Mouse (Mus musculus) kidney, postnatal 0 days (tissue): ENCODE data around the gene Gm10142. TPM values are rescaled to one million over a fixed set of nuclear protein-coding genes. Genes with fewer than 3 reads are reported as not detected.
"Not testable (repeated sequence)": the region's sequence is repeated elsewhere in the genome, so short reads cannot be mapped to it uniquely, and the experiment has no call there.

ENCODE experiments used
- ATAC-seq: fragments of 200-750 bp; cut with Nextera tagmentation; replicated peaks from 2 replicates; pipeline ENCODE4 v1.8.0; 2017; ENCODE audit warnings: low read depth, moderate number of reproducible peaks, moderate TSS enrichment, moderate library complexity; ENCODE audit not compliant: low FRiP score
- DNase-seq: peaks from one replicate; pipeline ENCODE4 v3.0.0-alpha.2; 2016; ENCODE audit warnings: low spot score
- H3K27ac ChIP-seq: fragments of 300-500 bp; sonication (generic); 2 replicates; pipeline ENCODE4 v1.5.1; 2014; ENCODE audit warnings: mild to moderate bottlenecking
- H3K27me3 ChIP-seq: fragments of 300-500 bp; sonication (generic); 2 replicates; pipeline ENCODE4 v1.6.1; 2014; ENCODE audit warnings: low read length, mixed read lengths; ENCODE audit not compliant: insufficient read depth
- H3K36me3 ChIP-seq: fragments of 300-500 bp; sonication (generic); 2 replicates; pipeline ENCODE4 v1.6.1; 2014; ENCODE audit warnings: low read length, mixed read lengths; ENCODE audit not compliant: insufficient read depth
- H3K4me1 ChIP-seq: fragments of 300-500 bp; sonication (generic); replicated peaks from 2 replicates; pipeline ENCODE4 v1.6.1; 2014; ENCODE audit warnings: antibody characterized with exemption, low read length, mixed read lengths; ENCODE audit not compliant: insufficient read depth
- H3K4me2 ChIP-seq: fragments of 300-500 bp; sonication (generic); 2 replicates; pipeline ENCODE4 v1.6.1; 2014; ENCODE audit warnings: mild to moderate bottlenecking, low read length, moderate library complexity, mixed read lengths
- H3K4me3 ChIP-seq: fragments of 300-500 bp; sonication (generic); replicated peaks from 2 replicates; pipeline ENCODE4 v1.5.1; 2014; ENCODE audit warnings: low read depth, low read length
- H3K9ac ChIP-seq: fragments of 300-500 bp; sonication (generic); 2 replicates; pipeline ENCODE4 v1.6.1; 2014; ENCODE audit warnings: low read depth, low read length
- H3K9me3 ChIP-seq: fragments of 300-500 bp; sonication (generic); replicated peaks from 2 replicates; pipeline ENCODE4 v1.6.1; 2016; ENCODE audit warnings: low read length, inconsistent platforms, mixed read lengths
- CTCF ChIP-seq: IDR thresholded peaks from 2 replicates; pipeline ENCODE4 v1.5.1; 2016; ENCODE audit warnings: antibody characterized with exemption, low read depth, mild to moderate bottlenecking, moderate library complexity
- WGBS: fragments of 180-500 bp; shearing (Covaris S2); extraction: QIAGEN DNeasy Blood & Tissue Kit; methylation state at CpG from one replicate; pipeline ENCODE4 v1.1.7; 2014; 5-methylcytosine and 5-hydroxymethylcytosine counted together
- polyA plus RNA-seq: library from polyadenylated mRNA; unstranded; fragments of >200 nt; fragmentation: Nextera tagmentation; extraction: Ambion mirVana; gene quantifications from 2 replicates; pipeline ENCODE4 v1.2.1, GENCODE M21; 2015

The Gm10142 gene
- polyA plus RNA-seq, 1 experiment from 2014 or later: not detected

GRCm38 (mm10) chr10:77706326-77706725 is 9.3 kb upstream of the Gm10142 start, which contains the start of gene Gm10272:
Gm10272 (plus strand) TSS chr10:77706626.
- H3K9ac ChIP-seq: no peak within 1 kb of the TSS
- no peak for TF ChIP-seq CTCF
- H3K9me3 ChIP-seq: no peaks in the 10 kb centered on the region
- H3K4me3 ChIP-seq: no peak within 1 kb of the TSS
- H3K4me1 ChIP-seq: no peaks in the 10 kb centered on the region
- no peak within 1 kb of the TSS for H3K4me2 ChIP-seq
- DNase-seq (no peak), ATAC-seq (no peak)
- no peak within 1 kb of the TSS for H3K27ac ChIP-seq
- H3K36me3 ChIP-seq: no peaks in the 10 kb centered on the region
- H3K27me3 ChIP-seq: no peaks in the 10 kb centered on the region
- WGBS: 87% methylated on average over 1 of the region's 1 CpGs

DNA sequence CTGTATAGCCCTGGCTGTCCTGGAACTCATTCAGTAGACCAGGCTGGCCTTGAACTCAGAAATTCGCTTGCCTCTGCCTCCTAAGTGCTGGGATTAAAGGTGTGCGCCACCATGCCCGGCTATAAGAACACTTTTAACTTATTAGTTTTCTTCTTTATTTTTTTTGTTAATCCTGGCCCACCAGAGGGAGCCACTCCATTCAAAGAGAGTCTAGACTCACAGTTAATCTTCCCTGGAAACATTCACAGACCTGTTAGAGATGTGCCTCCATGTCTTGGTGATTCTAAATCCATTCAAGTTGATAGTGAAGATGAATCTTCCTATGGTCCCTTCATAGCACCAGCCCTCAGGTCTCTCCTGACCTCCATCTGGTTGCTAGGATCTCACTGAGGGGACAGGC is 5.8 kb upstream of the Gm10142 start:
- no peaks in the 10 kb centered on the region for H3K36me3 ChIP-seq
- WGBS: 75% methylated on average over 3 of the region's 3 CpGs

DNA sequence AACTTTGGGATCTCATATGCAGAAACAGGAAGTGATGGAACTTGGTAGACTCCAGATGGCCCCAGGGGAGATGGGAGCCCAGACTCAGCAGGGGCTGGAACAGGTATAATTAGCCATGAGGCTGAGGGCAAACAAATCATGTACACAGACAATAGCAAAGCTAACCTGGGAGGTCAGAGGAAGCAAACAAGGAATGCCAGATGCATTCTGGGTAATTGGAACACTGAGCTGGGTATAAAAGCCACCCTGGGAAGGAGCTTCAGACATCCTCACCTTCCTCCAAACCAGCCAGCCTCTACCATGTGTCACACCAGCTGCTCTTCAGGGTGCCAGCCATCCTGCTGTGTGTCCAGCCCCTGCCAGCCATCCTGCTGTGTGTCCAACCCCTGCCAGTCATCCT is 4.5 kb upstream of the Gm10142 start, which contains the start of gene Gm10024:
Gene Gm10024, plus strand, starts transcription at position 301 of the 400 bp plus-strand sequence.
- not testable (repeated sequence) for H3K4me1 ChIP-seq, ATAC-seq, H3K4me2 ChIP-seq, DNase-seq, H3K9me3 ChIP-seq, H3K4me3 ChIP-seq, H3K36me3 ChIP-seq, H3K9ac ChIP-seq, H3K27me3 ChIP-seq, H3K27ac ChIP-seq

More for the DNA sequence above, 5.8 kb upstream of the Gm10142 start:
- Histone ChIP-seq H3K4me2 (no peak overlapping the region), H3K9me3 (no peaks in the 10 kb centered on the region), H3K9ac (no peak overlapping the region), H3K27ac (no peak overlapping the region), H3K4me1 (no peaks in the 10 kb centered on the region), H3K27me3 (no peaks in the 10 kb centered on the region), H3K4me3 (no peak overlapping the region)
- peak; percentile 36; the same call in 1 of the 2 replicates for TF ChIP-seq CTCF
- ATAC-seq (no peak), DNase-seq (no peak)

DNA sequence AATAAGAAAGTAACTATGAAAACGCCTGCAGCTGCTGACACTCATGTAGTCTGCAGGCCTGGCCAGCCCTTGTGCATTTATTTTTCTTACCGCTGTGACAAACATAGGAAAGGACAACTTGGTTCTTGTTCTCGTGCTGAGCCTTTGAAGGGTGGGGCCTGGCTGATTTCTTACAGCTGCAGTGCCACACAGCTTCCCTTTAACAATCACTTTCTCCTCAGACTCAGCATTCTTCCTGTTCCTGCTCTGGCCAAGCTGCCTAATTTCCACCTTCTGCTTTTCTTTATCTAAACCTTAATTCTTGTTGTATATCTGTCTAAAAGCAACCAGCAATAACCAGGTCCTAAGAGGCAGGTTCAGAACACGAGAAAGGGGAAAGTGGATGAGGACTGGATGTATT is 1.9 kb upstream of the Gm10142 start:
- 51% methylated on average over 4 of the region's 4 CpGs for whole genome bisulfite sequencing

DNA sequence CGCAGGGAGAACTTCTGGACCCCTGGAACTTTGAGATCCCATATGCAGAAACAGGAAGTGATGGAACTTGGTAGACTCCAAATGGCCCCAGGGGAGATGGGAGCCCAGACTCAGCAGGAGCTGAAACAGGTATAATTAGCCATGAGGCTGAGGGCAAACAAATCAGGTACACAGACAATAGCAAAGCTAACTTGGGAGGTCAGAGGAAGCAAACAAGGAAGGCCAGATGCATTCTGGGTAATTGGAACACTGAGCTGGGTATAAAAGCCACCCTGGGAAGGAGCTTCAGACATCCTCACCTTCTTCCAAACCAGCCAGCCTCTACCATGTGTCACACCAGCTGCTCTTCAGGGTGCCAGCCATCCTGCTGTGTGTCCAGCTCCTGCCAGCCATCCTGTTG is 4.7 kb downstream of the Gm10142 start, which contains the start of gene Krtap12-1:
Gene Krtap12-1, plus strand, starts transcription at position 301 of the 400 bp plus-strand sequence.
- H3K9me3 ChIP-seq, H3K4me1 ChIP-seq, H3K36me3 ChIP-seq, DNase-seq, H3K27me3 ChIP-seq, H3K4me3 ChIP-seq, H3K27ac ChIP-seq, ATAC-seq, H3K4me2 ChIP-seq, H3K9ac ChIP-seq: not testable (repeated sequence)
- 92% methylated on average over 1 of the region's 1 CpGs for WGBS

More for the DNA sequence above, 1.9 kb upstream of the Gm10142 start:
- no peak for TF ChIP-seq CTCF
- ATAC-seq: no peak
- no peaks in the 10 kb centered on the region for H3K27me3 ChIP-seq
- H3K4me2 ChIP-seq: no peak overlapping the region
- DNase-seq: no peak
- H3K9me3 ChIP-seq: no peaks in the 10 kb centered on the region
- H3K4me1 ChIP-seq: no peaks in the 10 kb centered on the region
- no peaks in the 10 kb centered on the region for H3K36me3 ChIP-seq
- no peak overlapping the region for H3K4me3 ChIP-seq
- no peak overlapping the region for H3K27ac ChIP-seq
- H3K9ac ChIP-seq: no peak overlapping the region

DNA sequence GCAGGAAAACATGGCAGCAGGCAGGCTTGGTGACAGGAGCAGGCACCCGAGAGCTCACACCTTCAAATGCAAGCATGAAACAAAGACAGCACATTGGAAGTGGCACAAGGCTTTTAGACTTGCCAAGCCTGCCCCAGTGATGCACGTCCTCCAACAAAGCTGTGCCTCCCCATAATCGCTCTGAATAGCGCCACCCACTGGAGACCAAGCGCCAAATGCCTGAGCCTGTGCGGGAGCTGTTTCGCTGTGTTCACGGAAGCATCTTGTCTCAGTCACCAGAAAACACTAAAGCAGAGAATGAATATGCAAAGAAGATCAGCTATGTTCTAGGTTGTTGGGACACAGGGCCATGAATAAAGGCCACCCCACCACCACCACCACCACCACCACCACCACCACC is 9.2 kb downstream of the Gm10142 start:
- ATAC-seq: no peak
- no peak overlapping the region for H3K4me3 ChIP-seq
- peak; percentile 16; the same call in 1 of the 2 replicates for TF ChIP-seq CTCF
- H3K9me3 ChIP-seq: no peaks in the 10 kb centered on the region
- WGBS: 79% methylated on average over 8 of the region's 8 CpGs
- H3K9ac ChIP-seq: no peak overlapping the region
- H3K27me3 ChIP-seq: no peaks in the 10 kb centered on the region
- H3K4me1 ChIP-seq: no peaks in the 10 kb centered on the region
- no peak overlapping the region for H3K27ac ChIP-seq
- H3K4me2 ChIP-seq: no peak overlapping the region
- no peaks in the 10 kb centered on the region for H3K36me3 ChIP-seq
- DNase-seq: no peak

DNA sequence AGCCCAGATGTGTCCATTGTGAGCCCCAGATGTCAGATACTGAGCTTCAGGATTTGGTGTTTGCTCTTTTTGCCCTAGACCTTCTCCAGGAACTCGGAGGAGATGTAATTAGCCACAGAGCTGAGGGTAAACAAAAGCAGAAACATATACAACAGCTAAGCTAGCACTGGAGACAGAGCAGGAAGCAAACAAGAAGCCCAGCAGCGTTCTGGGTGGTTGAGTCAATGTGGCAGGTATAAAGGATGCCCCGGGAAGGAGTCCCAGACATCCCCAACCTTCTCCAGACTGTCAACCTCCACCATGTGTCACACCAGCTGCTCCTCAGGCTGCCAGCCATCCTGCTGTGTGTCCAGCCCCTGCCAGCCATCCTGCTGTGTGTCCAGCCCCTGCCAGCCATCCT is 10.6 kb downstream of the Gm10142 start, which contains the start of gene Gm10100:
Gene Gm10100, plus strand, starts transcription at position 301 of the 400 bp plus-strand sequence.
- ATAC-seq: no peak
- no peak for DNase-seq
- no peaks in the 10 kb centered on the region for H3K36me3 ChIP-seq
- no peak within 1 kb of the TSS for H3K27ac ChIP-seq
- 37% methylated on average over 3 of the region's 3 CpGs for WGBS
- TF ChIP-seq CTCF: no peak
- H3K9ac ChIP-seq: no peak within 1 kb of the TSS
- H3K27me3 ChIP-seq: no peaks in the 10 kb centered on the region
- H3K4me3 ChIP-seq: no peak within 1 kb of the TSS
- no peaks in the 10 kb centered on the region for H3K9me3 ChIP-seq
- no peak within 1 kb of the TSS for H3K4me2 ChIP-seq
- H3K4me1 ChIP-seq: no peaks in the 10 kb centered on the region
